In genomic region chr5:24928816-24929215, GRCm38 (mm10) we compare ENCODE assay signal across 24 mouse cellular contexts.
"Had no signal": no experiment of that assay in that cellular context is flagged by ENCODE, and none has a peak within 500 bp of the region (broad histone marks: within the 10 kb centered on the region; RNA-seq: fewer than 3 reads in every experiment).

No protein-coding gene starts in this region.

- H3K27me3 ChIP-seq: heart, embryonic 12.5 days; hindbrain, embryonic 12.5 days; intestine, embryonic 15.5 days; limb, embryonic 13.5 days; limb, embryonic 15.5 days had no signal

- H3K9me3 ChIP-seq: hindbrain, embryonic 12.5 days; intestine, embryonic 15.5 days; limb, embryonic 15.5 days had no signal

- H3K4me3 ChIP-seq: heart, adult 2 months; heart, embryonic 12.5 days; hindbrain, embryonic 10.5 days; hindbrain, embryonic 12.5 days; intestine, embryonic 15.5 days; limb, embryonic 13.5 days; limb, embryonic 15.5 days; liver, embryonic 12.5 days had no signal

- H3K36me3 ChIP-seq: hindbrain, embryonic 10.5 days; hindbrain, embryonic 12.5 days; intestine, embryonic 15.5 days; limb, embryonic 13.5 days; limb, embryonic 15.5 days; liver, embryonic 12.5 days had no signal

- H3K4me1 ChIP-seq: hindbrain, embryonic 12.5 days; limb, embryonic 13.5 days; limb, embryonic 15.5 days had no signal

- H3K4me2 ChIP-seq: heart, embryonic 12.5 days; hindbrain, embryonic 12.5 days; hindbrain, embryonic 14.5 days; intestine, embryonic 15.5 days; limb, embryonic 13.5 days; limb, embryonic 15.5 days had no signal

- DNase-seq: gastrocnemius, postnatal 14 days; gastrocnemius, postnatal 36 days; heart, adult 2 months; heart, postnatal 10 days; heart, postnatal 4 days; kidney, adult 18-20 months; kidney, adult 8-10 months; kidney, postnatal 10 days; kidney, postnatal 25 days; layer of hippocampus, adult 9-11 months; layer of hippocampus, postnatal 36 days; left cerebral cortex, postnatal 4 days had no signal

- H3K9ac ChIP-seq: heart, embryonic 12.5 days; hindbrain, embryonic 12.5 days; hindbrain, embryonic 14.5 days; intestine, embryonic 15.5 days; limb, embryonic 13.5 days; limb, embryonic 15.5 days; liver, embryonic 12.5 days; liver, embryonic 14.5 days had no signal

- ATAC-seq: hindbrain, embryonic 16.5 days; inflammation-experienced regulatory T-cells, adult 6 months; intestine, embryonic 15.5 days; intestine, postnatal 0 days had no signal

- H3K27ac ChIP-seq: heart, adult 2 months; hindbrain, embryonic 10.5 days; hindbrain, embryonic 12.5 days; hindbrain, embryonic 14.5 days; intestine, embryonic 15.5 days; limb, embryonic 13.5 days; limb, embryonic 15.5 days; liver, embryonic 12.5 days; liver, embryonic 14.5 days had no signal
